In the genomic region with DNA sequence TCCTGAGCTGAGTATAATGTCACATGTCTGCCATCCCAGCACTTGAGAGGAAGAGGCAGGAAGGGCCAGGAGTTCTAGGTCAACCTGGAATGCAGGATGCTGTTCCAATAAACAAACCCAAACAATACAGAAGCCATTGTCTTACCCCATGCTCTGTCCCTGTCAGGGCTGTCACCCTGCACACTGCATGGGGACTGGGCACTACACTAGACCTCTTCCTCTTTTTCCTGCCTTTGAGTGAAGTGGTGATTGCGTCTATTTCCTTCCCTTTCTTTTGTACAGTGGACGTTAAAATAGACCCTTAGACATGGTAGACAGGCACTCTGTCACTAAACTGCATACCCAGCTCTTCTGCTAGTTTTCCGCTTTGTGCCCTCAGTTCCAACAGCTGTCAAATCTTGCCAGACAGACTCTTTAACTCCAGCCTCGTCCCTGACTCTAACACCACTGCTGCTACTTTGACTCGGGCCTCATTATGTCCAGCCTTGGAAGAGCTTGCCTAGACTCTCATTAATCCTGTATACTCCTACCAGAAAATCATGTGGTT, we compare ENCODE assay signal across 11 mouse cellular contexts. TPM values are rescaled to one million over a fixed set of nuclear protein-coding genes. Genes with fewer than 3 reads are reported as not detected.
DNase-seq lines count a peak whose midpoint lies in the region; ATAC-seq and TF ChIP-seq lines count a peak whose summit lies in the region.
"Had no signal": no experiment of that assay in that cellular context is flagged by ENCODE, and none has a peak within 500 bp of the region (broad histone marks: within the 10 kb centered on the region; RNA-seq: fewer than 3 reads in every experiment).

No protein-coding gene starts in this region.

- H3K27ac ChIP-seq in gastrocnemius, adult 2 months = 0 out of 2 replicates have a peak overlapping the region, but pooled peaks have one; percentile 5
- H3K27ac ChIP-seq in left cerebral cortex, adult 2 months = peak overlapping the region; percentile 17; the same call in 1 of the 2 replicates
- peak overlapping the region; percentile 28; the same call in 1 of the 2 replicates for H3K27ac ChIP-seq in intestine, postnatal 0 days (ENCODE audit: low read depth, low read length)
- peak overlapping the region; percentile 88 for H3K27ac ChIP-seq in macrophage
- H3K27ac ChIP-seq: limb, embryonic 13.5 days had no signal

- no peak for ATAC-seq in intestine, postnatal 0 days

- peaks cover 44% of the 10 kb centered on the region for H3K36me3 ChIP-seq in intestine, postnatal 0 days (ENCODE audit: control insufficient read depth, insufficient read depth)
- H3K36me3 ChIP-seq in macrophage (ENCODE audit: inconsistent target) = no peaks in the 10 kb centered on the region

- H3K4me3 ChIP-seq in gastrocnemius, adult 2 months = no peak overlapping the region
- no peak overlapping the region for H3K4me3 ChIP-seq in left cerebral cortex, adult 2 months
- H3K4me3 ChIP-seq in intestine, postnatal 0 days (ENCODE audit: low read depth, low read length) = no peak overlapping the region
- no peak overlapping the region for H3K4me3 ChIP-seq in macrophage (ENCODE audit: inconsistent target)
- H3K4me3 ChIP-seq: limb, embryonic 13.5 days had no signal

- H3K27me3 ChIP-seq in intestine, postnatal 0 days (replicated peaks; ENCODE audit: control insufficient read depth, insufficient read depth, low read length) = no peaks in the 10 kb centered on the region
- H3K27me3 ChIP-seq: limb, embryonic 13.5 days had no signal

- no peak overlapping the region for H3K4me2 ChIP-seq in intestine, postnatal 0 days (replicated peaks; ENCODE audit: low read depth)
- H3K4me2 ChIP-seq: limb, embryonic 13.5 days had no signal

- H3K9ac ChIP-seq in intestine, postnatal 0 days (ENCODE audit: low read depth, low read length) = no peak overlapping the region
- H3K9ac ChIP-seq: limb, embryonic 13.5 days had no signal

- no peak for DNase-seq in gastrocnemius, adult 2 months
- no peak for DNase-seq in gastrocnemius, postnatal 36 days
- DNase-seq in left cerebral cortex, adult 2 months (ENCODE audit: extremely low spot score in 1 of 2, low spot score in 2 of 2) = no peak
- DNase-seq in left cerebral cortex, adult 11 months (ENCODE audit: low spot score) = no peak
- no peak for DNase-seq in thymus, postnatal 10 days (ENCODE audit: low spot score in 2 of 2)
- DNase-seq in adrenal gland, adult 8-10 months = no peak
- DNase-seq: cerebellum, postnatal 36 days; gastrocnemius, postnatal 14 days had no signal

- no peaks in the 10 kb centered on the region for H3K4me1 ChIP-seq in intestine, postnatal 0 days (replicated peaks; ENCODE audit: control insufficient read depth, insufficient read depth, low read length)
- H3K4me1 ChIP-seq: limb, embryonic 13.5 days had no signal

- H3K9me3 ChIP-seq in intestine, postnatal 0 days (ENCODE audit: control insufficient read depth) = no peaks in the 10 kb centered on the region
- H3K9me3 ChIP-seq: limb, embryonic 13.5 days had no signal

- intact Hi-C loops in gastrocnemius, adult 2 months (cut with DNase I) = no loop called here
- intact Hi-C loops in gastrocnemius, postnatal 36 days (cut with DNase I) = no loop called here
- intact Hi-C loops in left cerebral cortex, adult 2 months (cut with DNase I) = no loop called here

- TF ChIP-seq CTCF in gastrocnemius, adult 2 months (IDR thresholded peaks at IDR 0.05) = no peak
- TF ChIP-seq CTCF in left cerebral cortex, adult 2 months (IDR thresholded peaks at IDR 0.05) = no peak
- TF ChIP-seq CTCF in intestine, postnatal 0 days (IDR thresholded peaks at IDR 0.05; ENCODE audit: low read depth) = no peak

- 82% methylated on average over 5 of the region's 5 CpGs for WGBS in intestine, postnatal 0 days
- 0% methylated on average over 5 of the region's 5 CpGs for WGBS in macrophage (ENCODE audit: missing documents)

- H3K79me2 ChIP-seq in macrophage (ENCODE audit: inconsistent target) = peaks cover 29% of the 10 kb centered on the region; the same call in 1 of the 2 replicates

RNA-seq across cellular contexts. Expression of gene Gmeb1, which starts 13.9 kb away (rescaled TPM):
- 10 to 100 TPM in 1 of 2 experiments, 1 to 10 TPM in 1; 8.7 to 10.6 TPM for total RNA-seq in gastrocnemius, adult 2 months (2021)
- 1 to 10 TPM; 6.9 to 8.6 TPM for total RNA-seq in gastrocnemius, postnatal 36 days (2021)
- total RNA-seq in left cerebral cortex, adult 2 months (2021) = 10 to 100 TPM; 22.1 to 26.1 TPM
- polyA plus RNA-seq in intestine, postnatal 0 days (2015; fragmentation: Nextera tagmentation; extraction: Ambion mirVana) = 8.9 and 9.6 TPM in 2 replicates
- total RNA-seq in macrophage (2018; cell fraction: chromatin; rRNA removed) = 10 to 100 TPM; 28.1 to 68.5 (median 45.7) TPM
- 10 to 100 TPM in 22 of 26 experiments, 1 to 10 TPM in 4; 9.4 to 14.1 (median 11.2) TPM for total RNA-seq in macrophage (2018; cell fraction: cytosol; rRNA removed)
- 10 to 100 TPM; 19.6 to 45.7 (median 27.8) TPM for total RNA-seq in macrophage (2018; cell fraction: nucleus; rRNA removed)
- polyA plus RNA-seq in macrophage (2018) = 7.8 to 8.4 TPM (median 8.3 TPM) in 3 replicates
- 10 to 100 TPM; 16.3 to 24.8 (median 19.3) TPM for total RNA-seq in adrenal gland, adult 8-10 months (2022)

RNA-seq across cellular contexts. Expression of gene Taf12, which starts 26.7 kb away (rescaled TPM):
- total RNA-seq in gastrocnemius, adult 2 months (2021) = 10 to 100 TPM; 34.7 to 38.4 TPM
- total RNA-seq in gastrocnemius, postnatal 36 days (2021) = 10 to 100 TPM; 32.5 to 33.4 TPM
- 10 to 100 TPM; 22.1 to 24.4 TPM for total RNA-seq in left cerebral cortex, adult 2 months (2021)
- polyA plus RNA-seq in intestine, postnatal 0 days (2015; fragmentation: Nextera tagmentation; extraction: Ambion mirVana) = 43.2 and 47.5 TPM in 2 replicates
- total RNA-seq in macrophage (2018; cell fraction: chromatin; rRNA removed) = 10 to 100 TPM in 5 of 26 experiments, 1 to 10 TPM in 21; 1.0 to 18.4 (median 5.5) TPM
- 10 to 100 TPM; 13.9 to 31.4 (median 23.1) TPM for total RNA-seq in macrophage (2018; cell fraction: cytosol; rRNA removed)
- total RNA-seq in macrophage (2018; cell fraction: nucleus; rRNA removed) = 10 to 100 TPM in 8 of 26 experiments, 1 to 10 TPM in 18; 1.9 to 23.5 (median 6.6) TPM
- 14.6 to 29.9 TPM (median 25.8 TPM) in 3 replicates for polyA plus RNA-seq in macrophage (2018)
- 10 to 100 TPM; 25.6 to 33.0 (median 29.5) TPM for total RNA-seq in adrenal gland, adult 8-10 months (2022)

RNA-seq across cellular contexts. Expression of gene Ythdf2, which starts 35.4 kb away (rescaled TPM):
- total RNA-seq in gastrocnemius, adult 2 months (2021) = 10 to 100 TPM; 27.3 to 27.6 TPM
- total RNA-seq in gastrocnemius, postnatal 36 days (2021) = 10 to 100 TPM; 21.6 to 27.3 TPM
- total RNA-seq in left cerebral cortex, adult 2 months (2021) = 10 to 100 TPM; 41.4 to 44.3 TPM
- polyA plus RNA-seq in intestine, postnatal 0 days (2015; fragmentation: Nextera tagmentation; extraction: Ambion mirVana) = 38.3 and 44.9 TPM in 2 replicates
- 10 to 100 TPM; 15.8 to 59.7 (median 41.9) TPM for total RNA-seq in macrophage (2018; cell fraction: chromatin; rRNA removed)
- 10 to 100 TPM; 28.4 to 56.5 (median 40.2) TPM for total RNA-seq in macrophage (2018; cell fraction: cytosol; rRNA removed)
- total RNA-seq in macrophage (2018; cell fraction: nucleus; rRNA removed) = 10 to 100 TPM; 18.6 to 66.1 (median 40.8) TPM
- 22.2 to 36.0 TPM (median 24.4 TPM) in 3 replicates for polyA plus RNA-seq in macrophage (2018)
- 10 to 100 TPM; 48.1 to 62.4 (median 55.0) TPM for total RNA-seq in adrenal gland, adult 8-10 months (2022)

RNA-seq across cellular contexts. Expression of gene Rab42, which starts 55.7 kb away (rescaled TPM):
- total RNA-seq in gastrocnemius, adult 2 months (2021) = under 1 TPM in 1 of 2 experiments, not detected in 1; 0.33 TPM
- total RNA-seq in gastrocnemius, postnatal 36 days (2021) = not detected
- total RNA-seq in left cerebral cortex, adult 2 months (2021) = 1 to 10 TPM; 1.6 to 2.6 TPM
- polyA plus RNA-seq in intestine, postnatal 0 days (2015; fragmentation: Nextera tagmentation; extraction: Ambion mirVana) = 48.2 and 48.3 TPM in 2 replicates
- 1 to 10 TPM in 4 of 26 experiments, under 1 TPM in 1, not detected in 21; 0.97 to 2.7 (median 2.1) TPM for total RNA-seq in macrophage (2018; cell fraction: chromatin; rRNA removed)
- 1 to 10 TPM in 13 of 26 experiments, under 1 TPM in 11, not detected in 2; 0.19 to 2.4 (median 1.0) TPM for total RNA-seq in macrophage (2018; cell fraction: cytosol; rRNA removed)
- total RNA-seq in macrophage (2018; cell fraction: nucleus; rRNA removed) = 1 to 10 TPM in 6 of 26 experiments, under 1 TPM in 2, not detected in 18; 0.84 to 3.7 (median 1.6) TPM
- 0.52 to 0.69 TPM (median 0.60 TPM) in 3 replicates for polyA plus RNA-seq in macrophage (2018)
- total RNA-seq in adrenal gland, adult 8-10 months (2022) = 1 to 10 TPM; 2.6 to 5.1 (median 3.9) TPM

Comparison
In these comparisons a context has a peak if more than half of its experiments do, and no peak if none do; other contexts are left out.
1. H3K27ac ChIP-seq: peak in every context shown above with its lines; median percentile 88 in macrophage; 28 in intestine, postnatal 0 days; 17 in left cerebral cortex, adult 2 months; 5 in gastrocnemius, adult 2 months.